Mouse (Mus musculus): ENCODE results near the gene Slc31a2.

Gene Slc31a2

DNA sequence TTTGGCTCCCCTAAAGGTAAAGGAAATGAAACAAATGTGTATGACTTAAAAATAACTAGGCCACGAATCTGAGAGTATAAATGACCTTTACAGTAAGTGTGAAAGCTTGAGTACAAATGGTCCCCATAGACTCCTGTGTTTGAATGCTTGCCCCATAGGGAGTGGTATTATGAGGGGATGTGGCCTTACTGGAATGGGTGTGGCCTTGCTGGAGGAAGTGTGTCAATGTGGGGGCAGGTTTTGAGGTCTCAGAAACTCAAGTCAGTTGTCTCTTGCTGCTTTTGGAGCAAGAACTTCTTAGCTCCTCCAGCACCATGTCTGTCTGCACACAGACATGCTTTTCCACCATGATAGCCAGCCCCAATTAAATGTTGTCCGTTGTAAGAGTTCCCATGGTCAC is 54.1 kb downstream of the Slc31a2 start:
- no peak for DNase-seq (ENCODE audit: low spot score in 2 of 2)

GRCm38 (mm10) chr4:62318294-62318693 is 55.9 kb downstream of the Slc31a2 start:
- DNase-seq (ENCODE audit: low spot score in 2 of 2) = no peak

DNA sequence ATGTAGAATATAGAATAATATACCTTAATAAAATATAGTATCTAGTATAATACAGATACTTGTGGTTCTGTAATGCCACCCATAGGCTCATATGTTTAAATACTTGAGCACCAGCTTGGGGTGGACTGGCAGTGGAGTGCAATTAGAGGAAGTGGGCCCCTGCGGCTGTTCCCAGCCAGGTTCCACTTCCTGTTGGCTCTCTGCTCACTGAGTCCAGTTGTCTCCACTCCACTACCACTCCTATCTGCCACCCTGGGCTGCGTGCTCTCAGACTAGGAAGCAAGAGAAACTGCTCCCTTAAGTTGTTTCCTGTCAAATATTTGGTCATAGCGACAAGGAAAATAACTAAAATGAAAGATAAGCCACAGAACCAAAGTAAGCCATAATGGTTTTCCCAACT is 60.3 kb downstream of the Slc31a2 start:
- DNase-seq (ENCODE audit: low spot score in 2 of 2) = no peak

GRCm38 (mm10) chr4:62326111-62326510 is 63.7 kb downstream of the Slc31a2 start:
- DNase-seq (ENCODE audit: low spot score in 2 of 2) = no peak

GRCm38 (mm10) chr4:62328941-62329660 is 66.7 kb downstream of the Slc31a2 start:
- DNase-seq (ENCODE audit: low spot score in 2 of 2) = no peak

GRCm38 (mm10) chr4:62331977-62332376 is 69.6 kb downstream of the Slc31a2 start:
- DNase-seq (ENCODE audit: low spot score in 2 of 2) = no peak

- no peak for DNase-seq (ENCODE audit: low spot score in 2 of 2)
Measured at GRCm38 (mm10) chr4:62338536-62338935, 76.2 kb downstream of the Slc31a2 start.

DNA sequence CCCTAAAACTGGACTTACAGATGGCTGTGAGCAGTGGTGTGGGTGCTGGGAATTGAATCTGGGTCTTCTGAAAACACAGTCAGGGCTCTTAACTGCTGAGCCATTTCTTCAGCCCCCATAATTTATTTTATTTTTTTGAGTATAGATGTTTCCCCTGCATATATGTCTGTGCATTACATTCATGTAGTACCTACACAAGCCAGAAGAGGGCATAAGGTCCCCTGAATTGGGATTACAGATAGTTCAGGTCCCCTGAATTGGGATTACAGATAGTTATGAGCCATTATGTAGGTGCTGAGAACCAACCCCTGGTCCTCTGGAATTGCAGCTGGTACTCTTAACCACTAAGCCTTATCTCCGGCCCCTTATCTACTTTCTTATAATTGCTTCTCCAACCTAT is 81.6 kb downstream of the Slc31a2 start:
- no peak for DNase-seq (ENCODE audit: low spot score in 2 of 2)

- no peak for DNase-seq (ENCODE audit: low spot score in 2 of 2)
Measured at GRCm38 (mm10) chr4:62345827-62346226, 83.5 kb downstream of the Slc31a2 start.

DNA sequence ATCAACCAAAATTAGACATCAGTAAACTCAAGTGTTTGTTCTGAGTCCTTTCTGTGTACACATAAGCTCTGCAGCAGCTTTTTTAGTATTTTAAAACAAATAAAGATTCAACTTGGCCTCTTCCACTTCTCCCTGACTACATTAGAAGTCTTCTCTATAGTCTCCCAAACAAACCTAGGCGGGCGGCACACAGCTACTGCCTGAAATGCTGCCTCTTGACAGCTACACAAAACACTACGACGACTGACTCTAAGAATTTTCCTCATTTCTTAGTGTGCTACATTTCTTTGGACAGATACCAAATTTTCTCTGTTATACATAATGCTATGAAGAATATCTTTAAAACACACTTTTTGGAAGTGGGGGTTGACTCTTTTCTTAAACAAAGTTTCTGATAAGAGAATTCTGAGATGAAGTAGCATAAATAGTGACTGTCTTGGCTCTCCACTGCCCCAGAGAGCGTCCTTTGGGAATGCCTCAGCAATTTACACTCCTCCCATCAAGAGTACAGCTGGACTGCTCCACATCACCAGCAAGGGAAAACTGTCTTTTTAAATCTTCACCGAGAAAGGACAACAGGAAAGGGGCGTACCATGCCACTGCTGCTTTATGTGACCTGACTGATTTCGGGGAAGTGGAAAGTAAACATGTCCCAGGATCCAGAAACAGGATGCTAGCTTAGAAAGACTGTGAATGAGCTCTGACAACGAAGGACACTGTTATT is 85.4 kb downstream of the Slc31a2 start:
- no peak for DNase-seq (ENCODE audit: low spot score in 2 of 2)

Data from frontal cortex, postnatal 10 days (tissue).